Mouse (Mus musculus): ENCODE measurements around the gene Cyren.

- TF ChIP-seq ZNF384 (IDR thresholded peaks at IDR 0.05; ENCODE audit: low read depth, low read length) (no peak), HCFC1 (IDR thresholded peaks at IDR 0.05; ENCODE audit: borderline replicate concordance, insufficient read depth, low read length) (no peak), CHD2 (IDR thresholded peaks at IDR 0.05; ENCODE audit: low read depth, low read length) (no peak), MAFK (IDR thresholded peaks at IDR 0.05; ENCODE audit: insufficient read depth, low read depth, low read length) (no peak), ZC3H11A (IDR thresholded peaks at IDR 0.05; ENCODE audit: borderline replicate concordance, low read depth, low read length) (no peak)
These were observed 29.3 kb upstream of the Cyren start for GRCm38 (mm10) chr6:34907121-34907614.

All from ES-E14 (cell line).